Mouse (Mus musculus) kidney, adult 11 months (tissue): ENCODE data around the gene Tbc1d2.
"Not testable (repeated sequence)": the region's sequence is repeated elsewhere in the genome, so short reads cannot be mapped to it uniquely, and the experiment has no call there.

Source experiments
- DNase-seq: peaks from one replicate; pipeline ENCODE4 v3.0.0; 2022

Tbc1d2 gene

DNA sequence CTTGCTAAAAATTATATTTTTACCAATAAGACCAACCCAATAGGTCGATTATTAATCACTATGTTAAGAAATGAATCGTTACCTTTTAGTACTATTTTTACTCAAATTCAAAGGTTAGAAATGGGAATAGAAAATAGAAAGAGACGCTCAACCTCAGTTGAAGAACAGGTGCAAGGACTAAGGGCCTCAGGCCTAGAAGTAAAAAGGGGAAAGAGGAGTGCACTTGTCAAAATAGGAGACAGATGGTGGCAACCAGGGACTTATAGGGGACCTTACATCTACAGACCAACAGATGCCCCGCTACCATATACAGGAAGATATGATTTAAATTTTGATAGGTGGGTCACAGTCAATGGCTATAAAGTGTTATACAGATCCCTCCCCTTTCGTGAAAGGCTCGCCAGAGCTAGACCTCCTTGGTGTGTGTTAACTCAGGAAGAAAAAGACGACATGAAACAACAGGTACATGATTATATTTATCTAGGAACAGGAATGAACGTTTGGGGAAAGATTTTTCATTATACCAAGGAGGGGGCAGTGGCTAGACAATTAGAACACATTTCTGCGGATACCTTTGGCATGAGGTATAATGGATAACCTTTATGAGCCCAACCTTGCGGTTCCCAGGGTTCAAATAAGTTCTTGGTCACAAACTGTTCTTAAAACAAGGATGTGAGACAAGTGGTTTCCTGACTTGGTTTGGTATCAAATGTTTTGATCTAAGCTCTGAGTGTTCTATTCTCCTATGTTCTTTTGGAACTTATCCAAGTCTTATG is 74.3 kb downstream of the Tbc1d2 start:
- not testable (repeated sequence) for DNase-seq

DNA sequence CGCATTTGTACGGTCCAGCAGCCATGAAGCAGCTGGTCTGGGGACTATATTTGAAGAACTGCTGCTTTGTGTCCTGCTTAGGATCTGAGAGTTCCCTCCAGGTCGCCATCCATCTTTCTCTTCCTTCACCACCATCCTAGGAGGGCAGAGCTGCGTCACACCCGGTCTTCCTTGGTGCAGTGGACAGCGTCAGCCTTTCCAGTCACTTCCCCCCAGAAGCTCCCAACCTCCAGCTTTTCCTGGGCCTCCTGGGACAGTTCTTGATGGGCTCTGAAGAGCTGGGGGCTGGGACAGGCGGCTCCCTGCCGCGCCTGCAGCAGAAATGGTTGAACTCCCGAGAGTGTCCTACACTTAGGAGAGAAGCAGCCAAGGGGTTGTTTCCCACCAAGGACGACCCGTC is 75.2 kb downstream of the Tbc1d2 start:
- no peak for DNase-seq

DNA sequence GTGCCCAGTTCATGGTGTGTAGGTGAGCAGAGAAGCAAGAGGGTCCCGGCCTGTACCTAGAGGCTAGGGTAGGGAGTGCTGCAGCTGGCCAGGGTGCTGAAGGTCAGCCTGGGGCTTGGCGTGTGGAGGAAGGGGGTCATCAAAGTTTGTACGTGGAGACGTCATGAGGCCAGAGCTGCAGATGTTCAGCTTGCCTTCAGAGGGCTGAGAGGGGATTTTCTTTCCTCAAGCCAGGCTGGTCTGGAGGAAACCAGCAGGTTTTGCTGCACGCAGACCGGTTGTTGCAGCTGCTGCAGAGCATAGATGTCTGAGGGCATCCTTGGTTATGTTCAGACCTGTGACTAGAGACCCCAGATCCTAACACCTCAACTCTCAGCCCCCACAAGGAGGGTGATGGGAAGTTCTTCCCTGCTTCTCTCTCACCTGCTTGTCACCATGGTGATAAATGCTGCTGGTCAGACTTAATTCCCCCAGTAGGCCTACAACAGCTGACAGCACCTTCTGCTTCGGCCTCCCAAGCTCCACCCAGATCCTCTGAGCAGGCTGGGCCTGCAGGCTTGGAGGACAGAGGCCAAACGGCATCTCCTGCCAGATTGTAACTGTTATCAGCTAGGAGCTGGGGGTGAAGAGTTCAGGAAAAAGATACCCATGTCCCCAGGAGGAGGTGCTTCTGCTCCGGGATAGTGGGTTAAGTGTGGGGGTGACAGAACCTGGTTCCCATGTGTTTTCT is 75.8 kb downstream of the Tbc1d2 start:
- no peak for DNase-seq

DNA sequence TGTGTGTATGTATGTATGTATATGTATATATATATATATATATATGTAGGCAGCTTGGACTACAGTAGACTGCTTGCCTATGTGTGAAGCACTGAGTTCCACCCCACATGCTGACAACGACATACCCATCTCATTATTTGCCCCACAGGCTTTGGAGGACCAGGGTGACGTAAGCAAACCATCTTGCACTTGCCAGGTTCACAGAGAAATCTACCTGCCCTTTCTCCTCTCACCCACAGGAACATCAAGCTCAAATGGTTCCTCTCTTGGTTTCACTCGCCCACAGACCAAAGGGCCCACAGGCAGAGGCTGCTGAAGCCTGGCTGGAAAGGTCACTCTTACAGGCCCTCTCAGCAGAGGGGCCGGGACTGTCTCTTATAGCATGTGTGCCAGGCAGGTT is 77.4 kb downstream of the Tbc1d2 start:
- no peak for DNase-seq

DNA sequence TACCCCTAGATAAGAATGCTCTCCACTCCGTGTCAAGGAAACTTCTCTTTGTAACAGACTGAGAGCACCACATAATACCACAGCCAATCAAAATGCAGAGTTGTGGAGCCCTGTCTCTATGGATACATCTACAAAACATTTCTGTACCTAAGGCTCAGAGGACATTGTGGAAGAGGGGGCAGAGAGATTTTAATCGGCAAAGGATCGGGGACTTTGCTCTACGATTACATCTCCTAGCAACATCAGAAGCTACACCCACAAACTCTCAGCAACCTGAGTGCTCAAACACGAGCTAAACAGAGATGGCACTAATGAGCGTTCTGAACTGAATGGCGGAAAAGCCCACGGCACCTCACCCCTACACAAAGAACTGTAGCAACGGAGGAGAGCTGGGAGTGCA is 78.3 kb downstream of the Tbc1d2 start:
- no peak for DNase-seq

DNA sequence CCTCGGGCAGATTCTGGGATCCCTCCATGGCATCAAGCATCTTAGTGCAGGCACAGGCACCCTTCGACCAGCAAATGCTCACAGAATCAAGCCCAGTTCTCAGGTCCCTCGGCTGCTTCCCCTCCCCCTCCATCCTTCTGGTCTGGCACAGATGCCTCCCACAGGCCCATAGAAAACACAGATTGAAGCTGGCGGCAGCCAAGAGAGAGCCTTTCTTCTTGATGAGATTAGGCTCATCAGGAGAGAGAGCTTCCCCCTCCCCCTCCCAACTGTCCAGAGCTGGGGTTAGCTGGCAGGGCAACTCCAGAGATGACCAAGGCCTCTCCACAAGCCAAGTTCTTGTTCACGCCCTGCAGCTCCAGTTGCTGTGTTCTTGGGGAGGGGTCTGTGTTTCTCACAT is 80.3 kb downstream of the Tbc1d2 start:
- DNase-seq: no peak

DNA sequence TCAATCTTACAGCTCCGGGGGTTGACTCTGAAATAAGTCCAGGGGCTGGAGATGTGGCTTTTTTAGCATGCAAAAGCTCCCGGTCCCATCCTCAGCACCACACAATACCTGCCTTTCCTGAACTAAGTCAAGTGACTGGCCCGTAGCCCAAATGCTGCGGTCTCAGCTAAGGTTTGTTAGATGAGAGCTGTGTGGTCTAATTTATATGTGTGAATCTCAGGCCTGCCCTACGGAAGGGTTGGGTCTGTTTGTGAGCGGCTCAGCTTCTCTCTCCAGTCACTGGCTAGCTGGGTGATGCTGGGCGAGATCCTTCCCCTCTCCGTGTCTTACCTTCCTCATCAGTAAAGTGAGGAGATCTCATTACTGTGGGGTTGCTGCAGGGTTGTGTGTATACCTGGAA is 81.8 kb downstream of the Tbc1d2 start:
- no peak for DNase-seq

DNA sequence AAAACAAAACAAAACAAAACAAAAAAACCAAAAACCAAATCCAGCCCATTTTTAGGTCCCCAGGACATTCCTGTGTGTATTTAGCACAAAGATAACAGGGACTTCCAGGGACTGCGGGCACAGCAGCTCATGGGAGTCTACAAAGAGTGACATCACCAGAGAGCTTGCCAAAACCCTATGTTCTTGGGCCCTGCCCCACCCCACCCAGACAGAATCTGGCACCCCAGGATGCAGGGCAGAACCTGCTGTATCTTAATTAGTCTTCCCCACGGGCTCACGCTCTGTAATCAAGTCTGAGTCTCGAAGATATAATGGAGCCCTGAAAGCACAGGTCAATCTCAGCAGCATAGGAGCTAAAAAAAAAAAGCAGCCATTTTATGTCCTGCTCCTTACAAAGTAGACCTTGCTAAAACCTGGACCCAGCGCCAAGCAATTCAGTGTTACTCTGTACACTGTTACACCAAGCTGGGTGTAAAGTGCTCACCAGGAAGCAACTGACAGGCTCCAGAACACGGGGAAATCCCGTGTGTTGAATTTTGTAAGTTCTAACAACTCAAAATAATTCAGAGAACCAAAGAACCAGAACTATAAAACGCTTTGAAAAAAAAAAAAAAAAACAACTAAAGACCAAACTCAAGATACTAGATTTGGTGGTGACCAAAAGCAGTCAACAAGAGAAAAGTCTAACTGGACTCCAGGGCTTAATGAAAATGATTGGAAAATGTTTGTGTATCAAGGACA is 82.9 kb downstream of the Tbc1d2 start:
- DNase-seq: no peak

DNA sequence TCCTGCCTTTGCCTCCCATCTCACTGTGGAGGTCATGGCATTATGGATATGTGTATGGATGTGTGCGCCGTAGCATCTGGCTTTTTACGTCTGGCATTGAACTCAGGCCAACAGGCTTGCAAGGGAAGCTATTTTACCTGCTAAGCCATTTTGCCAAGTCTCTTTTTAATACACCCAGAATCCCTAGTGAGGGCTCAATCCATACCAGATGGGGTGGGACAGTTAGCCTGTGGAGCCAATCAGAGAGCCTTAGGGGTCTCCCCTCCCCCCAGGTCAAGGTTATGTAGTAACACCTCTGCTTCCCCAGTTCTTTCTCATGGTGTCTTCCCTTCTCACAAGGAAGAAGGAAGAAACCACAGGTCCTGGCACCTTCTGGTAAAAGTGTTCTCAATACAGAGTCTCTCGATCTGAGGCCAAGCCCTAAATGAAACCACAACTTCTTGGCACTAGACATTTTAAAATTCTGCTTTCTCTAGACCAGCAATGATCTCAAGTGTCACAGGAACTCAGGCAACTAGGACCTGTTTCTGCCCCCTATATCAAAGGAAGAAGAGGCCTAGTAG is 84.5 kb downstream of the Tbc1d2 start:
- no peak for DNase-seq

DNA sequence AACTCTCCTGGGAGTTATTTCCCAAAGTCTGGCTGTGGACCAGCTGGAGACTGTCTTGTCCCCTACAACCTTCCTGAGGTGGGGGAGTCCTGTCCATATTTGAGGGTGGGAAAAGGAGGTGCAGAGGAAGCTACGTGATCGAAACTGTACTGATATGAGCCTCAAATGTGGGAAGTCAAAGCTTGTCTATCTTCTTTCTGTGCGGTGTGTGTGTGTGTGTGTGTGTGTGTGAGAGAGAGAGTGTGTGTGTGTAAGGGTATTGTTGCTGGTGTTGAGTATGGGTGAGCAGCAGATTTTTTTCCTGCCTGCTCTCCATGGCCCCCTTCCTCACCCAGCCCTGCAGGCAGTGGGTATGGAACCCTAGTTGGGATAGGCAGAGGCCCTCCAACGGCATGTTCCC is 85.8 kb downstream of the Tbc1d2 start:
- no peak for DNase-seq

DNA sequence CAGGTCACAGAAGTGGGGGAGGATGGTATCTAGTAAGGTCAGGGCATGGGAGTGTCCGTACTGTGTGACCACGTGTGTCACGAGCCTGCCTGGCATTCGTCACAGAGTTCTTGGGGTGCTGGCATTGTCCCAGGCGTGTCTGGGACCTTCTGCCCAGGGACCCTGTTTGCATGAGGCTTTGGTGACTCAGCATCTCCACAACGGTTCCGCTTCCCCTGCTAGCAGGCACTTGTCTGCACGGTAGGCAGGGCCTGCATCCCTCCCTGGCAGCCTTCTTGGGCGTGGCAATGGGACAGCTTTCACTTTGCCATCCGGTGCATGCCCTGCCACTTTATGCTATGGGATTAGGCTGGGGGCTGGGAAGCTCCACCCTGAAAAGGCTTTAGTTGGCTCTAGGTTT is 86.2 kb downstream of the Tbc1d2 start:
- no peak for DNase-seq

DNA sequence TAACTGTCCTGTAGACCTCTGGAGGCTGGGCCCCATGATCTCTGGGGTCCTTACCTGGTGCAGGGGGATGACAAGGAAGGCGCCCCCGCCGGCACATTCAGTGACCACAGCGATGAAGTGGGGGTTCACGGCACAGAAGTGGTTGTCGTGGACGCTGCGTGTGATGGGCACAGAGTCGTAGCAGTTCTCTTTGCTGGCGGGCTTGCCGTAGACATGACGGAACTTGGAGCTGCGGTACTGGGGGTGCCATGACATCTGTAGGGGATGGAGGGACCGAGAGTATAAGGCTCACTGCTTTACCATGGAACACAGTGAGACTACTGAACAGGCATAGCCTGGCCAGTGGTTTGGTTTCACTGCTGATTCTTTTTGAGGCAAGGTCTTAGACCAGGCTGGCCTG is 87.2 kb downstream of the Tbc1d2 start:
- no peak for DNase-seq

DNA sequence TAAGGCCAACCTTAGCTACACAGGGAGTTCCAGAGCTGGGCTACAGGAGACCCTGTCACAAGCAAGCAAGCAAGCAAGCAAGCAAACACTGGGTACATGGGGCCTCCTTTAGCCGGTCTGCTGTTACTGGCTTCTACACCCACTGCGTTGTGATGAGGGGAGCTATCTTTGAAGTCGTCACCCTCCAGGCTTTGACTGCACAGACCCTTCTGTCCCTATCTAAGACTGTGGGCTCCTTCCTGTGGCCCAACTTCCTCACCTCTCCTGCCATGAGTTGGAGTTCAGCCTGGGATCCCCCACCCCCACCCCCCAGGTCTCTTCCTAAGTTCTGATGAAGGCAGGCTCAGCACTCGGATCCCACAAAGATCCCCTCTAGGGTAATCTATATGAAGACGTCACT is 88.0 kb downstream of the Tbc1d2 start:
- DNase-seq: no peak

DNA sequence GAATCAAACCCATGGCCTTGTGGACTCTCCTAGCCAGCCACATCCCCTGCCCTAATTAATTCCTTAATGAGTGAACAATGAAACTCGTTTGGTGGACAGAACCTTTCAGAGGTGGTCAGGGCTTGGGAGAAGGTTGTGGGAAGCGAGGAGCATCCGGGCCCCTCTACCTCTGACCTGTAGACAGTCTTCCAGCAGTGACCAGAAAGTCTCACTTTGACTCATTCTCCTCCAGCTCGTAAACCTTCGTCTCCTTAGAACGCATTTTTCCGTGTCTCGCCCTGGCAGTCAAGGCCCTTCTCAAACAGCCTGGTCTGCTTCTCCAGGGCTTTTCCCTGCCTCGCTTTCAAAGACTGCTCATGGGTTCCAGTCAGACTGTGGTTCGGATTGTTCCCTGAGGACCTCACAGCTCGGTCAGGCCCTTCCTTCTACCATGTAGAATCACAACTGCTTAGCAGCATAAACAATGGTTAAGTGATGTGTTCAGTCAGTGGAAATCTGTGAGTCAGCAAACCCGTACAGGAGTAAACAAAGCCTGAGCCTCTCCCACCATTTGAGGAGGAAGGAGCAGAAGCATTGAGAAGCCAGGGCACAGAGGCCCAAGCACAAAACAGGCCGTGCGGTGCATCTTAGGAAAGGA is 89.8 kb downstream of the Tbc1d2 start:
- no peak for DNase-seq

DNA sequence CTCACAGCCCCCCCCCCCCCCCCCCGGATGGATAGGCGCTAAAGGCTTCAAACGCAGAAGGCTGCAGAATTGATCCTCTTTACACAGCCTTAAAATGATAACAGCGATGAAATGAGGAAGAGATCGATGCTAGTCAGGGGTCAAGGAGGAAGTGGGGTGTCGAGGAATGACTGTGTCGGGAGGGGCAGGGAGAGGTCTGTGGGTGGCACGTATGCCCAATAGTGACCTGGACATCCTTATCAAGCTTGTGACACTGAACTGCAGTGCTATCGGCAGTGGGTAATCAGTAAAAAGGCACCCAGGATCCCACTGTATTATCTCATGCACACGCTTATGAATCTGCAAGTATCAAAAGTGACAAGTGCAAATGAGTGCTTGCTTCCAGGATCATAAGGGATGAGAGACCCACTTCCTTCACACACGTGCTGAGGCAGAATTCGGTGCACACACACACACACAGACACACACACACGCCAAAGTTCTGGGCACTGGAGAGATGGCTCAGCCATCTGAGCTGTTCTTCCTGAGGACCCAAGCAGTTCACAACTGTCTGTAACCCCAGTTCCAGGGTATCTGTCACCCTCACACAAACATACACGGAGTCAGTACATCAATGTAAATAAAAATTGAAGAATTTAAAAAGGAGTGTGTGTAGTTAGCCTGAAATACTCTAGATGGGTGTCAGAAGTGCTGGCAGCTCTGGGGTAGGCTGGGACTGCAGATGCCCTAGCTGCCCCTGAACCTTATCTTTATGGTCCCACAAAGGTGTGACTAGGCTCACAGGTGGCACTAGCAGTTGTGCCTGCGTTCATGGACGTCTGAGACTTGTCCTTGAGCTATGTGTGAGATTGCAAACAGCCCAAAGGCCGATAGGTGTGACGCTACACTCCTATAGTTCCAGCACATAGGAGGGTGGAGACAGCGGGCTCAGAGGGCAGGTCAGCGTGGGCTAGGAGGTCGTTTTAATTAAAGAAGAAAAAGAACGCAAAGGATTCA is 91.0 kb downstream of the Tbc1d2 start:
- DNase-seq: no peak

DNA sequence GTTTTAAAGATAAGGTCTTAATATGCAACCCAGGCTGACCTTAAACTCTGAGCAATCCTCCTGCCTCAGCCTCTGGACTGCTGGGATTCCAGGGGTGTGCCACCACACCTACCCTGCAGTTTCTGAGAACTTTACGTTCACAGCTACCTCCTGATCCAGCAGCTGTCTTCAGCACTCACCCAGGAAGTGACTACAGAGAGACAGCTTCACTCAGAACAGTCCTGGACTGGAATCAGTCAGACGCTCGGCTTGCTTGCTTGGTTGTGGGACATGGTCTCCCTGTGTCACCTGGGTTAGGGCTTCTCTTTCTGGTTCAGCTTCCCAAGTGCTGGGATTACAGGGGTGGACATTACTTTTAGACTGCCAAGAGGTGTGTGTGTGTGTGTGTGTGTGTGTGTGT is 93.1 kb downstream of the Tbc1d2 start:
- DNase-seq: no peak

DNA sequence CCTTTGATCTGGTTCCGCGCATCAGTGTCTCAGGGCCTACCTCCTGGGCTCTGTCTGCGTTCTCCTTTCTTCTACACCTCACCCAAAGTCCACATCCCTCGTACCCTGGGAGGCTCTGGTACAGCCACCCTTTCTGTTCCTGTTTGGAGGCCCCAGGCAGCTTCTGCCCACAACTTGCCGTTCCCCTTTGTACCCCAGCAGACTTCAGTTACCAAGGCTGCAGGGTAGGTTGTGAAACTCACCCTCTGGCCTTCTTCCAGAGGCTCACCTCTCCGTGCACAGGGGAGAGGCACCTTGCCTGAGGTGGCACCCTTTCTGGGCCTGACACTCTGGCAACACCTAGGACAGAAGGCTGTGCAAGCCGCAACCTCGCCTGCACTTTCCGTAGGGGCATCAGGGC is 94.2 kb downstream of the Tbc1d2 start:
- DNase-seq: no peak
